15 mouse cellular contexts compared by ENCODE assay signal in the genomic region with DNA sequence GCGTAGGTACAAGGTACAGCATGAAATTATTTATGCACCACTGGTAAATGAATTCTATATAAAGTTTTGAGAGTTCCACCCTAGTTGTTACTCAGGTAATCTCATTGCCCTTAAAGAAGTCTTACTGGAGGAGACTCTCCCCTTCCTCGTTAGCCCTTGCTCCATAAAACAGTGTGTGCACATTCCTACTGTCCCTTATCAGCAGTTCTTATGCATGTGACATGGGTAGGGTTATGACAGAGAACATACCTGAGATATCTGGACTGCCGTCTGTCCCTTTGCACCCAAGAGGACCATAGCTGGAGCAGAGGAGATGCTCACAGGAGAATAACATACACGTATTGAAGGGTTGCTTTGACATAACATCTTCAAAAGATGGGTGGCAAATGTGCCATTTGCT. TPM values are rescaled to one million over a fixed set of nuclear protein-coding genes. Genes with fewer than 3 reads are reported as not detected.
DNase-seq lines count a peak whose midpoint lies in the region; ATAC-seq and TF ChIP-seq lines count a peak whose summit lies in the region.
"Not testable (repeated sequence)": the region's sequence is repeated elsewhere in the genome, so short reads cannot be mapped to it uniquely, and the experiment has no call there.
"Had no signal": no experiment of that assay in that cellular context is flagged by ENCODE, and none has a peak within 500 bp of the region (broad histone marks: within the 10 kb centered on the region; RNA-seq: fewer than 3 reads in every experiment).

No protein-coding gene starts in this region.

- not testable (repeated sequence) for H3K9ac ChIP-seq in heart, embryonic 13.5 days; intestine, embryonic 15.5 days; intestine, postnatal 0 days (ENCODE audit: low read depth, low read length); stomach, postnatal 0 days (ENCODE audit: low read length)

- peak; percentile 17 for DNase-seq in lung, postnatal 25 days (ENCODE audit: low spot score)
- DNase-seq in stomach, postnatal 0 days (ENCODE audit: low spot score), result not testable (repeated sequence)

- peaks cover 18% of the 10 kb centered on the region for H3K4me1 ChIP-seq in heart, embryonic 13.5 days
- not testable (repeated sequence) for H3K4me1 ChIP-seq in intestine, embryonic 15.5 days (replicated peaks); intestine, postnatal 0 days (replicated peaks; ENCODE audit: control insufficient read depth, insufficient read depth, low read length); stomach, postnatal 0 days (replicated peaks; ENCODE audit: control insufficient read depth, insufficient read depth)

- TF ChIP-seq CTCF in intestine, postnatal 0 days (IDR thresholded peaks at IDR 0.05; ENCODE audit: low read depth); stomach, postnatal 0 days (IDR thresholded peaks at IDR 0.05; ENCODE audit: low read depth): not testable (repeated sequence)

- H3K36me3 ChIP-seq in heart, embryonic 13.5 days; intestine, embryonic 15.5 days; intestine, postnatal 0 days (ENCODE audit: control insufficient read depth, insufficient read depth); stomach, postnatal 0 days (ENCODE audit: control insufficient read depth, insufficient read depth, low read length): not testable (repeated sequence)

- not testable (repeated sequence) for H3K4me3 ChIP-seq in heart, embryonic 13.5 days; intestine, embryonic 15.5 days (replicated peaks); intestine, postnatal 0 days (ENCODE audit: low read depth, low read length); stomach, postnatal 0 days (ENCODE audit: low read depth, low read length)

- not testable (repeated sequence) for ATAC-seq in heart, embryonic 13.5 days (ENCODE audit: extremely low read depth, insufficient number of reproducible peaks, low FRiP score, low TSS enrichment)
- ATAC-seq in intestine, embryonic 15.5 days, result peak; percentile 90
- peak; percentile 90 for ATAC-seq in intestine, postnatal 0 days
- peak; percentile 80 for ATAC-seq in stomach, postnatal 0 days (ENCODE audit: low FRiP score, low TSS enrichment)

- not testable (repeated sequence) for TF ChIP-seq EP300 in stomach, postnatal 0 days (optimal IDR thresholded peaks at IDR 0.05)

- 0 out of 2 replicates have a peak overlapping the region, but pooled peaks have one; percentile 43 for H3K27ac ChIP-seq in heart, embryonic 13.5 days (replicated peaks)
- not testable (repeated sequence) for H3K27ac ChIP-seq in intestine, embryonic 15.5 days; intestine, postnatal 0 days (ENCODE audit: low read depth, low read length); stomach, postnatal 0 days (replicated peaks)

- not testable (repeated sequence) for H3K9me3 ChIP-seq in heart, embryonic 13.5 days; intestine, embryonic 15.5 days; intestine, postnatal 0 days (ENCODE audit: control insufficient read depth); stomach, postnatal 0 days (ENCODE audit: control insufficient read depth, low read length)

- H3K4me2 ChIP-seq in heart, embryonic 13.5 days; intestine, embryonic 15.5 days (replicated peaks); intestine, postnatal 0 days (replicated peaks; ENCODE audit: low read depth); stomach, postnatal 0 days (replicated peaks; ENCODE audit: low read depth): not testable (repeated sequence)

- WGBS in heart, embryonic 13.5 days, result 51% methylated on average over 4 of the region's 4 CpGs
- WGBS in intestine, embryonic 15.5 days, result 64% methylated on average over 4 of the region's 4 CpGs
- 49% methylated on average over 4 of the region's 4 CpGs for WGBS in intestine, postnatal 0 days
- WGBS in stomach, postnatal 0 days, result 77% methylated on average over 4 of the region's 4 CpGs

- H3K27me3 ChIP-seq in heart, embryonic 13.5 days (replicated peaks); intestine, embryonic 15.5 days (replicated peaks); intestine, postnatal 0 days (replicated peaks; ENCODE audit: control insufficient read depth, insufficient read depth, low read length); stomach, postnatal 0 days (ENCODE audit: control insufficient read depth, insufficient read depth, low read length): not testable (repeated sequence)

RNA-seq across cellular contexts. Expression of gene Serpinb6b, which starts 26.7 kb away (rescaled TPM):
- 18.0 and 22.7 TPM in 2 replicates for polyA plus RNA-seq in heart, embryonic 13.5 days (2015; fragmentation: Nextera tagmentation; extraction: Ambion mirVana)
- 4.7 and 5.7 TPM in 2 replicates for polyA plus RNA-seq in intestine, embryonic 15.5 days (2015; fragmentation: Nextera tagmentation; extraction: Ambion mirVana)
- polyA plus RNA-seq in intestine, postnatal 0 days (2015; fragmentation: Nextera tagmentation; extraction: Ambion mirVana), result 13.0 and 13.8 TPM in 2 replicates
- 7.7 and 9.5 TPM in 2 replicates for polyA plus RNA-seq in stomach, postnatal 0 days (2015; fragmentation: Nextera tagmentation; extraction: Ambion mirVana)
- polyA plus RNA-seq: G1E had no signal

RNA-seq across cellular contexts. Expression of gene Serpinb1c, which starts 40.3 kb away (rescaled TPM):
- 0.20 and 0.22 TPM in 2 replicates for polyA plus RNA-seq in heart, embryonic 13.5 days (2015; fragmentation: Nextera tagmentation; extraction: Ambion mirVana)
- not detected in 2 replicates for polyA plus RNA-seq in intestine, embryonic 15.5 days (2015; fragmentation: Nextera tagmentation; extraction: Ambion mirVana)
- polyA plus RNA-seq in intestine, postnatal 0 days (2015; fragmentation: Nextera tagmentation; extraction: Ambion mirVana), result 0.16 TPM in 1 of 2 replicates, not detected in the other
- polyA plus RNA-seq in stomach, postnatal 0 days (2015; fragmentation: Nextera tagmentation; extraction: Ambion mirVana), result 0.07 and 0.10 TPM in 2 replicates
- polyA plus RNA-seq: activated CD4-positive, CD25-positive, alpha-beta regulatory T cell, adult 4 months; CD4-positive, CD25-positive, alpha-beta regulatory T cell, adult 4 months; cortical plate, adult 2 months; embryonic facial prominence, embryonic 10.5 days; embryonic facial prominence, embryonic 12.5 days; embryonic facial prominence, embryonic 14.5 days; forebrain, embryonic 11.5 days; forebrain, embryonic 13.5 days; forebrain, embryonic 15.5 days; G1E had no signal
